Mouse (Mus musculus) spleen, postnatal 10 days (tissue): Measurements from ENCODE around the gene Ywhae.

ENCODE experiments used
- DNase-seq, 2 experiments: peaks; one replicate each; pipeline ENCODE4 v3.0.0; 2021 to 2022; ENCODE audit warnings: low spot score in 2 of 2

Gene Ywhae

DNA sequence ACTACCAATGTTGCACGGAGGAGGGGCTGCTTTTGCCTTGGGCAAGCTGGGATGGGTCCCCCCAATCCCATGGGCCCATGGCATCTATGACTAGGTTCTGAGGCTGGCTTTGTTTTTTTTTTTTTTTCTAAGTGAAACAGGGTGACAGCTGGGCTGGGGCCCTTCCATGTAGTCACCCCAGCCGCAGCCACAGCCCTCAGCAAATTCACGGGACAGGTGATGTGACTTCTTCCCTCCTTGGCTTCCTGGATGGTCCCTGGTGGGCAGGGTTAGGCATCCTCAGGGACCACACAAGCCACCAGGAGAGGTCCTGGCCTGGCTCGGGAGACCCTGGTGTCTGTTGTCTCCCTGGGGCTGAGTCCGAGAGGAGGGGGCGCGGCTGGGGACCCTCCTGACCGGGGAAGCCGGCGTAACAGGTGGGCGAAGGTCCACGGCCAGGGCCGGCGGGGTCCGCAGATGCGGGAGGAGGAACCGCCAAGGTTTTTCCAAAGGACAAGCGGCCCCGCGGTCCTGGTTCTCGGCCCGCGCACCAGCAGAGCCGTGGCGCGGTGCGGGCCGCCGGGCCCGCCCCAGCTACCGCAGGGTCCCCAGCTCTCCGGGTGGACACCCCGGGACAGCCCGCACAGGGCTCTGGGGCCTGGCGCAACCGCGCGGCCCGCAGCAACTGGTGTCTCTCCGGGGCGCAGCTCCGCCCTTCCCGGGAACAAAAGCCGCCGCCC, 62.1 kb downstream of the Ywhae start:
- DNase-seq: no peak

DNA sequence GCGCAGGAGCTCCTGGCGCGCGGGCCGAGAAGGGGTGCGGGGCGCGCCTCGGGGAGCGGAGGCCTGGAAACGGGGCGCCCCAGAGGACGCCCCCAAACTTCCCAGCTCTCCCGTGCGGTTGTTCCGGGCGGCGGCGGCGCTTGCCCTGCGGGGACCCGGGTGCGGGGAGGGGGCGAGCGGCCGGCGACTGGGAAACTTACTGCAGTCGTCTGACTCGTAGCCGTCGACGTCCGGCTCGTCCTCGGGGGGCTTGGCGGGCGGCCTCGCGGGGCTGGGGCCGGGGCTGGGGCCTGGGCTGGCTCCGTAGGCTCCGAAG, 62.6 kb downstream of the Ywhae start:
- no peak for DNase-seq

DNA sequence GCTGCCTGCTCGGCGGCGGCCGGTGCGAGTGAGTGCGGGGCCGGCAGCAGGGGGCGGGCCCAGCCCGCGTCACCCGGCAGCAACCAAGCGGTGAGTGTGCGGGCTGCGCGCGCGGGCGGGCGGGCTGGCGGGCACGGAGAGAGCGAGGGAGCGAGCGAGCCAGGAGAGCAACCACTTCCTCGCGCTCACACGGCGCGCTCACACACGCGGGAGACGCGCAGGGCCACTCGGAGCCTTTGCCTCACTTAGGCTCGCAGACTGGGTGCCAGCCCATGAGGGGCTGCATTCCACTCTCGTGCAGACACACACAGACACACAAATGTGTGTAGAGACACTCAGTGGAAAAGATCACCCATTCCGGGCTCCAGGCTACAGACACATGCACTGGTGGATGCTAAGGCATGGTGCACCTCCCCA, 63.4 kb downstream of the Ywhae start, which contains the start of gene Doc2b:
Doc2b (minus strand) TSS at position 21 of the 417 bp plus-strand sequence.
- no peak for DNase-seq

DNA sequence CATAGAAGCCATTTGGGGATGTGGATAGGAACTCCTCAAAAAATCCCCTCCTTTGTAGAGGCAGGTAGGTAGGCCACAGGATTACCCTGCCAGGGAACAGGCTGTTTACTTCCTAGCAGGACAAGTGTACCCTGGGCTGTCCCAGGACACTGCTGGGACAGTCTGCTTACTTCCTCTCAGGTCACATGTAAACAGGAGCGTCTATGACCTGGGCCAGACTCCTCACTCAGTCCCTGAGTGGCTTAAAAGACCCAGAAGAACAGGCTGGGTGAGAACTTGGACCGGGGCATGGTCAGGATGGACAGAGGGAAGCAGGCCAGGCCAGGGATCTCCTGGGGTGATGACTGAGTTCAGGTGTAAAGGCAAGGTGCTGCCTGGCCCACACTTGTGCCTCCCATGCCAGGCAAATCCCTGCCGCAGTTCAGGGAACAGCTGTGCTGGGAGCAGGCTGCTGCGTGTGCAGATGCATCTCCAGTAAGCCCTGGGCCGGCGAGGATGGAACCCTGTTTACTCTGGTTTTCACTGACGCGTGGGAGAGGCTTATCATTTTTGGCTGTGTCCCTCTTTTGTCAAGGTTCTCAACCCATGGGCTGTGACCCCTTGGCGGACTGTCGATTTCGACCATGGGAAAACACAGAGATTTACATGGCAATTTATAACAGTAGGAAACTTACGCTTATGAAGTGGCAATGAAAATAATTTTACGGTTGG, 64.0 kb downstream of the Ywhae start:
- no peak for DNase-seq

DNA sequence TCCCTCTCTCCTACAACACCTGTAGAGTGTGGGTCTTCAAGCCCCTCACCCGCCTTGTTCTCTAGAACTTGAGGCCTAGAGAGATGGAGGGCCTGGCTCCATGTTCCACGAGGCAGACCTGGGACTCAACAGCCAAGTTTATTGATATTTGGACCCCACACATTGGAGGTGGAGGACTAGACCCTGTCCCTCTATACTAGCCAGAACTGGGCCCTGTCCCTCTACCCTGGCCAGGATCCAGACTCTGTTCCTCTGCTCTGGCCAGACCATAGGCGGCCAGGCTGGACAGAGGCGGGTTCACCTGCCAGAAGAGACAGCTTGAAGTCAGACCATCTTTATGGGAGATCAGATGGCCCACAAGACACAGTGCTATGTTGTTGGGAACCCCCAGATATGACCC, 68.7 kb downstream of the Ywhae start:
- DNase-seq: no peak

DNA sequence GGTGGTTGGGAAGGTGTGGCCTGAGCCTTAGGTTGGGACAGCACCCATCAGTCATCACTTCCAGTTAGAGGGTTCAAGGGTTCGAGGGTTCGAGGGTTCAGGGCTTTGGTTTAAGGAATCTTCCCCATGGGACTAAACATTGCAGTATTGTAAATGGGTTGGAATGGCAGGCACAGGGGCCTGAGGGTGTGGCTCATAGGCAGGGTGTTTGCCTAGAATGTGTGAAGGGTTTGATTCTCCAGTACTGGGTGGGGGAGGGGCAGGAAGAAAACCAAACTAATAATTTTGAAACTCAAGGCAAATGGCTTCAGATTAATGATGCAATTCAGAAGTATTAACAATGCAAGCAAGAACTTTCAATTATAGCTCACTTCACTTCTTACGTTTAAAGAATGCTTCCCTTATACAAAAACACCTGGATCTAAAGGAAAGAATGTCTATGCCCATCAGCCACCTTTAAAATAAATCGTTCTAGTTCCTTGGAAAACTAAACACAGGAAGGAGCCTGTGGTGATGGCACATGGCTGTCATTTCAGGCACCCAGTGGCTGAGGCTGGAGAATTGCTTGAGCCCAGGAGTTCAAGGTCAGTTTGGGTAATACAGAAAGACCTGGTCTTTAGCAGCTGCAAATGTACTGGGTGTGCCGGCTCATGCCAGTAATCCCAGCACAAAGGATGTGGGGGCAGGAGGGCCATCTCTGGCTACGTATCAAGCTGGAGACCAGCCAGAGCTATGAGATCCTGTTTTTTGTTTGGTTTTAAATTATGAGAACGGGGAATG, 69.3 kb downstream of the Ywhae start:
- DNase-seq: no peak

DNA sequence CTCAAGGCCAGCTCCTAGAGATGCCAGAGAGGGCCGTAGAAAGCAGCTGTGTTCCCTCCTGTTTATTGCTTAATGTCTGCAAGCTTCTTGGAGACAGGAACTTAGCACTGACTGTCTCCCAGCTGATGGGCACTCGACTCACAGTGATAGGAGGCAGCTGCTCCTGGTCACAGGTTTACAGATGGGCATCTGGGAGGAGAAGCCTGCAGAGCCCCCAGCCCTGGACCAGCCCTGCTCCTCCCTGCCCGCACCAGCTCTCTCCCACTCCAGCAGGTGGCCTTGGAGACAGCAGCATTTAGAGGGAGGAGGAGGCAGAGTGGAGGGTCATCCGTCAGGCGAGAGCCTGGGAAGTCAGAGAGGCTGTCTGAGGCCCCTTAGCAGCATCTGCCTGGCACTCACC, 74.8 kb downstream of the Ywhae start:
- no peak for DNase-seq

DNA sequence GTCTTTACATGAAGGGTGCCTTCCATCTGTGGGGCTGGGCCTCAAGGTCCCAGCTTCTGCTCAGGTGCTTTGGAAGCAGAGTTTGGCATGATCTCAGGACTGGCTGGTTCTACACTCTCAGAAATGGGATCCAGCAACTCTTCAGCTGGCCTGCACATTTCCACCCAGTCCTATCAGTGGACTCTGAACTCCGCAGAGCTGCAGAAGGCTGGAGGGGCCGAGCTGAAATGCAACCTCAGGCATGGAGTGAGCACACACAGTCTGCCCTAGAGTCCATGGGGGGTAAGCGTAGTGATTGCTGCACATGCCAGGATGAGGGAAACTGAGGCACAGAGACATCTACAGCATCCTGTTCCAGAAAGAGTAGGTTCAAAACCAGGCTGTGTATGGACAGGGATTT, 77.9 kb downstream of the Ywhae start:
- no peak for DNase-seq

DNA sequence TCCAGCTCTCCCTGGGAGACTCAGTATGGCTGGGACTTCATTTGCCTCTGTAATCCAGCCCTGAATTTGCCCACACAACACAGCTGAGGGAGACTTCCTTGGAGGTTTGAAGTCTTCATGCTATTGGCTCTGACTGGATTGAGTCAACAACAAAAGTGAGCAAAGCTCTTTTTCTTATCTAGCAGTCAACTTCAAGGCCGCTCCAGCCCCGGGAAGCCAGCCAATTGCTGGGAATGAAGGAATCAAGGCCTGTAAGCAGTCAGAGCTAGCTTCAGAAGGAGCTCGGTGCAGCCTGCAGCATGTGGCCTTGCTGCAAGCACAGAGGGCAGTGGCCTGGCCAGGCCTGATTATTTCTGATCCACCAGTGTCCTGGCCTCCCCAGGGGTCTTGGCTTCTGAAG, 79.2 kb downstream of the Ywhae start:
- DNase-seq: peak in 1 of 2 experiments; percentile 46

DNA sequence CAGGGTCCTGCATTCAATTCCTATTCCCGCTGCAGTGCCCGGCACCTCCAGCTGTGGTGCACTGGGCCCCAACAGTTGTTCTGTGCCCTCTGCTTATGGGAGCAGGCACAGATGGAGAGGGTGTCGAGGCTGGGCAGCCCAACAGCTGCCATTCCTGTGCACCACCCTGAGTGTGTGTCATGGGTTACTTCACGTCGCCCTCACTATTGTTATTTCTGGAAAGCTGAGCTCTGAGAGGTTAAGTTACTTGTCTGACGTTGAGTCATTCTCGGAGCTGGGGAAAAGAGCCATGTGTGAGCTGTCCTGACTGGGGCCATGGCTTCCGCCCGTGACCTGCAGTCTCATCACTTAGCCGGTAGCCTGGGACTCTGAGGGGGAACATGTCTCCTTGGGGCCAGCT, 80.4 kb downstream of the Ywhae start:
- no peak for DNase-seq
